Mouse (Mus musculus) limb, embryonic 10.5 days (tissue): Measurements from ENCODE around the gene Folr1. TPM values are rescaled to one million over a fixed set of nuclear protein-coding genes. Genes with fewer than 3 reads are reported as not detected.

Source experiments
- DNase-seq: peaks from one replicate; pipeline ENCODE4 v3.0.0-alpha.2; 2017; ENCODE audit warnings: low spot score
- H3K27ac ChIP-seq: fragments of 300-500 bp; sonication (generic); 2 replicates; pipeline ENCODE4 v1.5.1; 2016; ENCODE audit warnings: mild to moderate bottlenecking
- H3K27me3 ChIP-seq: fragments of 300-500 bp; sonication (generic); 2 replicates; pipeline ENCODE4 v1.6.1; 2016; ENCODE audit warnings: low read depth, mild to moderate bottlenecking; ENCODE audit not compliant: poor library complexity, severe bottlenecking
- H3K36me3 ChIP-seq: fragments of 300-500 bp; sonication (generic); 2 replicates; pipeline ENCODE4 v1.6.1; 2016; ENCODE audit warnings: mild to moderate bottlenecking, moderate library complexity
- H3K4me1 ChIP-seq: fragments of 300-500 bp; sonication (generic); 2 replicates; pipeline ENCODE4 v1.6.1; 2016
- H3K4me3 ChIP-seq: fragments of 300-500 bp; sonication (generic); 2 replicates; pipeline ENCODE4 v1.5.1; 2016; ENCODE audit warnings: mild to moderate bottlenecking, moderate library complexity
- H3K9me3 ChIP-seq: fragments of 300-500 bp; sonication (generic); replicated peaks from 2 replicates; pipeline ENCODE4 v1.6.1; 2016; ENCODE audit warnings: mild to moderate bottlenecking
- WGBS: fragments of 180-500 bp; shearing (Covaris S2); methylation state at CpG from one replicate; pipeline ENCODE4 v1.1.7; 2016; 5-methylcytosine and 5-hydroxymethylcytosine counted together
- microRNA-seq: library from miRNA; unstranded; fragments of <30 nt; microRNA quantifications from one replicate; pipeline ENCODE4, GENCODE M21; 2017
- polyA plus RNA-seq: library from polyadenylated mRNA; unstranded; fragments of >200 nt; fragmentation: Nextera tagmentation; extraction: Ambion mirVana; gene quantifications from 2 replicates; pipeline ENCODE4 v1.2.1, GENCODE M21; 2016

Folr1 gene
- polyA plus RNA-seq, 1 experiment from 2014 or later: not detected

DNA sequence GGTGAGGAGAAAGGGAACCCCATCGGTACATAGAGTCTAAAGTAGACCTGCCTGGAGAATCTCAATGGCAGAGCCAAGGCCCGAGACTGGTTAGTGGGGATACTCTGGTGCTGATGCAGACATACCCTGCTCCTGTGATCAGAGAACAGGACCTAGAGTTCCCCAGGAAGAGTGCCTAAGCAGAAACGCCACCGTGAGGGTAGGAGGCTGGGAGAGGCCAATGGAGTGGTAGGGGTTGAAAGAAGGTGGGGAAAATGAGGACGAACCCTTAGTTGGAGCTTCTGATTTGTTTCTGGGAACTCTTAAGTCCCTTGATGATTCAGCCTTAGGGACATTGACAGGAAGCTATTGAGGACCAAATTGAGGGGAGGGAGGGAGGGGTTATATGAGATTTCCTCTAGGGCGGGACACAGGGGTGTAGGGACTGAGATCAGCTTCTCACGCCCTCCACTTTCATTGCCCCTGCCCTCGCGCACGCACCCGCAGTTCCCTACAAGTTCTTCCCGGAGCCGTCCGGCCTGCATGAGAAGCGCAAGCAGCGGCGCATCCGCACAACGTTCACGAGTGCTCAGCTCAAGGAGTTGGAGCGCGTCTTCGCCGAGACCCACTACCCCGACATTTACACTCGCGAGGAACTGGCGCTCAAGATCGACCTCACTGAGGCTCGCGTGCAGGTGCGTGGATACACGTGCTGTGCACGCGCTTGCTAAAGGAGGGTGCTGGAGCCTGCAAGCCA lies 50.1 kb downstream of the Folr1 start:
- Histone ChIP-seq H3K36me3 (peaks cover 28% of the 10 kb centered on the region), H3K4me3 (peak overlapping the region; percentile 63), H3K4me1 (peaks cover 54% of the 10 kb centered on the region), H3K27ac (0 out of 2 replicates have a peak overlapping the region, but pooled peaks have one; percentile 43), H3K9me3 (no peaks in the 10 kb centered on the region), H3K27me3 (peaks cover 73% of the 10 kb centered on the region)
- 2% methylated on average over 35 of the region's 35 CpGs for WGBS
- peak; percentile 60 for DNase-seq

DNA sequence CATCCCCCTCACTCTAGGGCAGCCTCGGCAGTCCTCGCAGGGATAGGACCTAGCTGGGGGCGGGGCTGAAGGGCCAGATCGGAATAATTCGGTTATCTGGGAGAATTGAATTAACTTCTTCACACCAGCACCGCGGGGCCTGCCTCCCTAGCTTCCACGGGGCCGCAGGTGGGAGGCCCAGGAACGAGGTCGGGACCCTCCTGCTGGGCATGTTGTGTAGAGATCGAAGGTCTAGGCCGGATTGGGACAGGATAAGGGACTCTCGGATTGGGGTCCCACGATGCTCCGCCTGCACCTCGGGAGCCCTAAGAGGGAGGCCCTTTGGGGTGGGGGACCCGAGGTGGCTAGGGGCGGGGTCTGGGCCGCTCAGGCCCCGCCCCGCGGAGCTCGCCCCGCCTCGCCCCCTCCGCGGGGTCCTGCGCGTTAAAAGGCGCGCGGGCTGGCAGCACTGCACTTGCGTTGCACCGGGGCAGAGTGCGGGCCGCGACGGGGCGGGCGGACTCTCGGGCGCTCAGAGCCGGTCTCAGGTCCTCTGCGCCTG lies 52.7 kb downstream of the Folr1 start, which contains the start of gene Phox2a:
Gene Phox2a (plus strand): TSS at position 453 of the 541 bp plus-strand sequence.
- peak within 1 kb of the TSS; percentile 49 for H3K4me3 ChIP-seq
- H3K27ac ChIP-seq: peak within 1 kb of the TSS; percentile 50
- DNase-seq: peak; percentile 40
- H3K9me3 ChIP-seq: no peaks in the 10 kb centered on the region
- peaks cover 3% of the 10 kb centered on the region for H3K36me3 ChIP-seq
- H3K4me1 ChIP-seq: peaks cover 40% of the 10 kb centered on the region
- peaks cover 77% of the 10 kb centered on the region for H3K27me3 ChIP-seq
- WGBS: 1% methylated on average over 44 of the region's 45 CpGs

Small RNA genes within 50 kb of the gene (microRNA-seq; reads per million reads assigned to microRNA genes)
- gene Gm22655: not detected

Other genes with a start within 250 kb of the Folr1 start
- gene Clpb, start 207.2 kb downstream of the Folr1 start, polyA plus RNA-seq: 55.3 and 62.7 TPM in 2 replicates
- gene Phox2a, start 52.5 kb downstream of the Folr1 start, polyA plus RNA-seq: 0.11 TPM in 1 of 2 replicates, not detected in the other
- 41.6 and 57.8 TPM in 2 replicates for gene Inppl1, start 32.6 kb downstream of the Folr1 start, polyA plus RNA-seq
- 0.21 TPM in 1 of 2 replicates, not detected in the other for gene Folr2, start 13.6 kb downstream of the Folr1 start, polyA plus RNA-seq
- gene Anapc15, start 7.1 kb downstream of the Folr1 start, polyA plus RNA-seq: 115 and 120 TPM in 2 replicates
- gene Lamtor1, start 35.1 kb upstream of the Folr1 start, polyA plus RNA-seq: 180 and 181 TPM in 2 replicates
- 0.73 and 0.94 TPM in 2 replicates for gene Tomt, start 35.6 kb upstream of the Folr1 start, polyA plus RNA-seq
- 9.4 and 11.2 TPM in 2 replicates for gene Lrrc51, start 63.1 kb upstream of the Folr1 start, polyA plus RNA-seq
- 108 and 130 TPM in 2 replicates for gene Numa1, start 63.3 kb upstream of the Folr1 start, polyA plus RNA-seq
- gene Il18bp, start 147.9 kb upstream of the Folr1 start, polyA plus RNA-seq: 2.3 and 3.4 TPM in 2 replicates
- 29.3 and 31.0 TPM in 2 replicates for gene Rnf121, start 194.7 kb upstream of the Folr1 start, polyA plus RNA-seq
- 39.7 and 51.5 TPM in 2 replicates for gene Xndc1, start 194.7 kb upstream of the Folr1 start, polyA plus RNA-seq
- gene Xntrpc, start 194.9 kb upstream of the Folr1 start, polyA plus RNA-seq: 1.4 and 1.8 TPM in 2 replicates
- not detected in 2 replicates for gene Trpc2, start 212.3 kb upstream of the Folr1 start, polyA plus RNA-seq
- 0.50 and 0.85 TPM in 2 replicates for gene Art1, start 231.0 kb upstream of the Folr1 start, polyA plus RNA-seq
- 4.3 and 5.8 TPM in 2 replicates for gene Art5, start 238.7 kb upstream of the Folr1 start, polyA plus RNA-seq
- 0.14 TPM in 1 of 2 replicates, not detected in the other for gene Chrna10, start 246.0 kb upstream of the Folr1 start, polyA plus RNA-seq